Mouse (Mus musculus): ENCODE data around the gene Itga6. TPM values are rescaled to one million over a fixed set of nuclear protein-coding genes. Genes with fewer than 3 reads are reported as not detected.

Itga6 gene
- total and polyA plus RNA-seq, 2 experiments = 2.4 to 5.1 TPM

DNA sequence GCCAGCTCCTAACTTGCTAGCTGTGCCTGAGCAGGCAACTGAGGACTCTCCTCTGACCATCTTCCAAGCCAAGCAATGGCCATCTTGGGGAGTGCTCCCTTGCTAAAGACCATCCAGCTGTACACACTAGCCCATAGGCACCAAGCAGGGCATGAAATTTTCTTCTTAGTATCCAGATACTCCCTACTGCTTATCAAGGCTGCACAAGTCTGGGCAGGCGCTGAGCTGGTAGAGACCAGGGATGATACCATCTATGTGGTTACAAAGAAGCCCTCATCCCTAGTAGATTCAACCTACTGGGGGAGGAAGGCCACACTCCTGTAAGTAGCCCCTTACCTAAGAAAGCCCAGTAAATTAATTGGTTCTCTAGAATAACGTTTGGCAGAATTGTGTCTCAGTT is 7.0 kb downstream of the Itga6 start:
- H3K27ac ChIP-seq (replicated peaks; ENCODE audit: insufficient read depth, low read depth, low read length) = no peak overlapping the region
- WGBS = 91% methylated on average over 2 of the region's 2 CpGs
- TF ChIP-seq CTCF (IDR thresholded peaks at IDR 0.05; ENCODE audit: low read depth, low read length) = no peak
- no peak for TF ChIP-seq POLR2A (IDR thresholded peaks at IDR 0.05; ENCODE audit: extremely low read depth, insufficient read depth, low read length)

DNA sequence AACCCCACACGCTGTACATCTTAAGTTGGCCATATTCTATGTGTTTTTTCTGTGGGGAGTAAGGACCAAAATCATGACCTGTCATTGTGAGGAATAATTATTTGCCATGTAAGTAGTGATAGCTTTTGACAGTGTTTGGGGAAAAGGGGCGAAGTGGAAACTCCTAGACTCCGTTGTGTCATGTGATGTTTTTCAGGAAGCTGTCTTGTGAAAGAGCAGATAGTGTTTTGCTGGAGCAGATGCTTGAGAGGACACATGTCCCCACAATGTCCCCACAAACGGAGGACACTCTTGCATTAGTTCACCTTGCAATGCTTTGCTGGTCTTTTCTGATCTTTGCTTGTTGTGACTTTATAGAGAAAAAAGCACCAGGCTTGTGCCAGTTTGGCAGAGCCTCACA is 7.7 kb downstream of the Itga6 start:
- no peaks in the 10 kb centered on the region for H3K79me2 ChIP-seq (ENCODE audit: control insufficient read depth, insufficient read depth, low read length)
- H3K27me3 ChIP-seq (ENCODE audit: control insufficient read depth, insufficient read depth, low read length) = no peaks in the 10 kb centered on the region
- H3K9ac ChIP-seq (ENCODE audit: low read depth, low read length) = no peak overlapping the region
- H3K4me3 ChIP-seq (ENCODE audit: insufficient read depth, low read depth, low read length) = no peak overlapping the region
- 68% methylated on average over 4 of the region's 4 CpGs for WGBS
- H3K36me3 ChIP-seq (ENCODE audit: control insufficient read depth, insufficient read depth, low read length) = no peaks in the 10 kb centered on the region
- DNase-seq (ENCODE audit: extremely low read depth, low read depth, low spot score) = no peak
- no peaks in the 10 kb centered on the region; the same call in 1 of the 2 replicates for H3K4me1 ChIP-seq (ENCODE audit: control insufficient read depth, insufficient read depth, low read length)
- H3K27ac ChIP-seq (replicated peaks; ENCODE audit: insufficient read depth, low read depth, low read length) = no peak overlapping the region
- no peak for TF ChIP-seq CTCF (IDR thresholded peaks at IDR 0.05; ENCODE audit: low read depth, low read length)
- no peak for TF ChIP-seq POLR2A (IDR thresholded peaks at IDR 0.05; ENCODE audit: extremely low read depth, insufficient read depth, low read length)

More for the DNA sequence above, 7.0 kb downstream of the Itga6 start:
- Histone ChIP-seq H3K36me3 (ENCODE audit: control insufficient read depth, insufficient read depth, low read length) (no peaks in the 10 kb centered on the region), H3K27me3 (ENCODE audit: control insufficient read depth, insufficient read depth, low read length) (no peaks in the 10 kb centered on the region), H3K79me2 (ENCODE audit: control insufficient read depth, insufficient read depth, low read length) (no peaks in the 10 kb centered on the region), H3K4me1 (ENCODE audit: control insufficient read depth, insufficient read depth, low read length) (no peaks in the 10 kb centered on the region; the same call in 1 of the 2 replicates), H3K4me3 (ENCODE audit: insufficient read depth, low read depth, low read length) (no peak overlapping the region), H3K9ac (ENCODE audit: low read depth, low read length) (no peak overlapping the region)
- no peak for DNase-seq (ENCODE audit: extremely low read depth, low read depth, low spot score)

DNA sequence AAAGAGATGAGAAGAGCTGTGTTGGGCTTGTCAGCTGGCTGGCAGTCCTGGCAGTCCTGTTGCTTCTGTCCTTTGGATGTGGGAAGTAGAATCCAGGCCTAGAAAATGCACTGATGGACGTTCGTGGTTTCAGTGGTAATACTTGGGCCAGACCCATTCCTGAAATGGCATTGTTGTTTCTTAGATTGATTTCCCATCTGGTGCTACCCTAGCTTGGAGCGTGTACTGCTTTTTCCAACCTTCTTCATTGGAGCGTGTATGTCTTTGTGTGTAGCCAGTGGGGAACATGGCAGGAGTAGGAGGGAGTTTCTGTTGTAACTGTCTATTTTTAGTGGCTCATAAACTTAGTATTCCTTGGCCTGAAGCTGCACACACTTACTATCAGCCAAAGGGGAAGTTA is 10.3 kb downstream of the Itga6 start:
- Histone ChIP-seq H3K4me1 (ENCODE audit: control insufficient read depth, insufficient read depth, low read length) (no peaks in the 10 kb centered on the region; the same call in 1 of the 2 replicates), H3K9ac (ENCODE audit: low read depth, low read length) (no peak overlapping the region), H3K79me2 (ENCODE audit: control insufficient read depth, insufficient read depth, low read length) (no peaks in the 10 kb centered on the region), H3K27ac (replicated peaks; ENCODE audit: insufficient read depth, low read depth, low read length) (no peak overlapping the region), H3K4me3 (ENCODE audit: insufficient read depth, low read depth, low read length) (no peak overlapping the region), H3K27me3 (ENCODE audit: control insufficient read depth, insufficient read depth, low read length) (no peaks in the 10 kb centered on the region), H3K36me3 (ENCODE audit: control insufficient read depth, insufficient read depth, low read length) (no peaks in the 10 kb centered on the region)
- 90% methylated on average over 4 of the region's 4 CpGs for WGBS
- TF ChIP-seq CTCF (IDR thresholded peaks at IDR 0.05; ENCODE audit: low read depth, low read length) = no peak
- TF ChIP-seq POLR2A (IDR thresholded peaks at IDR 0.05; ENCODE audit: extremely low read depth, insufficient read depth, low read length) = no peak
- DNase-seq (ENCODE audit: extremely low read depth, low read depth, low spot score) = no peak

DNA sequence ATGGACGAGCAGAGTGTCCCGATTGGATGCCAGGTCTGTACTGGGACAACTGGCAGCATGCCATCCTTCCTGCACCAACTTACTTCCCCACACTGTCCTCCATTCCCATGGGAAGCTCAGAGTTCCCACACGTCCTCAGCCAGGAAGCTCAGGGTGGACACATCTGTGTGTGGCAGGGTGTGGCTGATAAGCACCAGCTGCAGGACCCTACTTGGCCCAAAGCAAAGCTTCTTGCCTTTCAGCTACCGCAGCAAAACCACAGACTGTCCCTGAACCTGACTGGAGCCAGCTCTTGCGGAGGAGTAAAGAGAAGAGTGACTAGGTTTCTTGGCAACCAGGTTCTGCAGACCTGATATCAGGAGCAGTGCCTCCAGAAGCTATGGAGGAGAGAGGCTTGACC is 11.7 kb downstream of the Itga6 start:
- DNase-seq (ENCODE audit: extremely low read depth, low read depth, low spot score) = no peak
- no peaks in the 10 kb centered on the region for H3K36me3 ChIP-seq (ENCODE audit: control insufficient read depth, insufficient read depth, low read length)
- no peak for TF ChIP-seq POLR2A (IDR thresholded peaks at IDR 0.05; ENCODE audit: extremely low read depth, insufficient read depth, low read length)
- TF ChIP-seq CTCF (IDR thresholded peaks at IDR 0.05; ENCODE audit: low read depth, low read length) = no peak
- no peak overlapping the region for H3K27ac ChIP-seq (replicated peaks; ENCODE audit: insufficient read depth, low read depth, low read length)
- no peaks in the 10 kb centered on the region; the same call in 1 of the 2 replicates for H3K4me1 ChIP-seq (ENCODE audit: control insufficient read depth, insufficient read depth, low read length)
- 72% methylated on average over 5 of the region's 5 CpGs for WGBS
- H3K79me2 ChIP-seq (ENCODE audit: control insufficient read depth, insufficient read depth, low read length) = no peaks in the 10 kb centered on the region
- no peak overlapping the region for H3K9ac ChIP-seq (ENCODE audit: low read depth, low read length)
- H3K4me3 ChIP-seq (ENCODE audit: insufficient read depth, low read depth, low read length) = no peak overlapping the region
- no peaks in the 10 kb centered on the region for H3K27me3 ChIP-seq (ENCODE audit: control insufficient read depth, insufficient read depth, low read length)

DNA sequence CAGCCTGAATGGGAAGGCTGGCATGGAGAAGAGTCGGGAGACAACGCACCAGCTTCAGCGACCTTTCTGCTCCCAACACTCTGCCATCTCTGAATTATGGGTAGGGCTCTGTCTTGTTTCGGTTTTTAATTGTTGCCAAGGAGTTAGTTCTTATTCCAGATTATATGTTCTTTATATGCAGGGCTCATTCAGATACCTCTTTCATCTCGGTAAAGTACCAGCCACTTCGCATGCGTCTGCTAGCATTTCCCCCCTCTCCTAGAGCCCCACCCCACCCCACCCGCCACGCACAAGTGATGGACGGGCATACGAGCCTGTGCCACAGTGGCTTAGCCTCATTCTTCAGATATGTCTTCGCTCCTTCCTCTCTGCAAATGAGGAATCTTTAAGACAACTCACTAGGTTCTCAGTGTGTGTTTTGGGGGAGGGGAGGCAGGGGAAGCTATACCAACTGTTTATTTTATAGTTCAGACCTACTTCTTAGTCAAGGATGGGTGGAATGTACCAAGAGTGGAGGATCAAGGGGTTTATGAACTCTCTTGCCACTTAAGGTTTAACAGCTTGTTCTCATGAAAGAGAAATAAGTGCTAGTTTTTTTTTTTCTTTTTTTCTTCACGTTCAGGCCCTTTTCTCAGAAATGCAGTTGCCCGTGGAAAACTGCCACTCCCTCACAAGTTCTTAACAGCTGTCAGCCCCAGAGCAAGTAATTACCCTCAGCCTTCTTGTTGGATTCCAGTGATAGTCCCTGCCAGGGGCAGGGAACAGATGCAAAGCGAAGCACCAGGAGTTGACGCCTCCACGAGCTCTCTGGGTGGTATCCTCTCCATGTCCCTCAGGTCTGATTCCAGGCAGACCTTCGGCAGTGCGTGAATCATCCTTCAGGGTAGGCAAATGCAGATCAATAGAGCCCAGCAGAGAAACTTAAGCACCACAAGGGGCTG is 13.4 kb downstream of the Itga6 start:
- 61% methylated on average over 19 of the region's 19 CpGs for WGBS
- H3K27ac ChIP-seq (replicated peaks; ENCODE audit: insufficient read depth, low read depth, low read length) = no peak overlapping the region
- DNase-seq (ENCODE audit: extremely low read depth, low read depth, low spot score) = no peak
- H3K79me2 ChIP-seq (ENCODE audit: control insufficient read depth, insufficient read depth, low read length) = no peaks in the 10 kb centered on the region
- TF ChIP-seq POLR2A (IDR thresholded peaks at IDR 0.05; ENCODE audit: extremely low read depth, insufficient read depth, low read length) (no peak), CTCF (IDR thresholded peaks at IDR 0.05; ENCODE audit: low read depth, low read length) (no peak)
- H3K36me3 ChIP-seq (ENCODE audit: control insufficient read depth, insufficient read depth, low read length) = no peaks in the 10 kb centered on the region
- H3K9ac ChIP-seq (ENCODE audit: low read depth, low read length) = no peak overlapping the region
- H3K4me3 ChIP-seq (ENCODE audit: insufficient read depth, low read depth, low read length) = no peak overlapping the region
- no peaks in the 10 kb centered on the region for H3K27me3 ChIP-seq (ENCODE audit: control insufficient read depth, insufficient read depth, low read length)
- no peaks in the 10 kb centered on the region; the same call in 1 of the 2 replicates for H3K4me1 ChIP-seq (ENCODE audit: control insufficient read depth, insufficient read depth, low read length)

DNA sequence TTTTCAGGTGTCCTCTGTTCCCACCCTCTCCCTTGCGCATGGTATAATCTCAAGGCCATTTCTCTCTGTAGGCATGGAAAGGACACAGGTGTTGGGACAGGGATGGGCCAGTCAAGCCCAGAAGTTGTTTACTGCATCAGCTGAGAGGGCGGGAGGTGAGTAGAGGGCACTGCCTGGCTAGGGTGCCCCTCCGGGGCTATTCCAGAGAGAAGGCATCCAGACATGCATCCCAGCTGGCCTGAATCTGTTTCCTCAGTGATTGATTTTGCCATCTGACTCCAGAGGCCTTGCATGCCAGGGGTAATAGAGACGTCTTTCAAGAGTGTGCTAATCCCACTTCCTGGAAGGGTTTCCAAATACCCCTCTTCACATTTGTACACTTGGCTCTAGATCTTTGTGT is 14.7 kb downstream of the Itga6 start:
- H3K4me1 ChIP-seq (ENCODE audit: control insufficient read depth, insufficient read depth, low read length) = no peaks in the 10 kb centered on the region; the same call in 1 of the 2 replicates
- DNase-seq (ENCODE audit: extremely low read depth, low read depth, low spot score) = no peak
- no peak overlapping the region for H3K27ac ChIP-seq (replicated peaks; ENCODE audit: insufficient read depth, low read depth, low read length)
- TF ChIP-seq POLR2A (IDR thresholded peaks at IDR 0.05; ENCODE audit: extremely low read depth, insufficient read depth, low read length) (no peak), CTCF (IDR thresholded peaks at IDR 0.05; ENCODE audit: low read depth, low read length) (no peak)
- 80% methylated on average over 4 of the region's 4 CpGs for whole genome bisulfite sequencing
- no peak overlapping the region for H3K4me3 ChIP-seq (ENCODE audit: insufficient read depth, low read depth, low read length)
- H3K9ac ChIP-seq (ENCODE audit: low read depth, low read length) = no peak overlapping the region
- H3K27me3 ChIP-seq (ENCODE audit: control insufficient read depth, insufficient read depth, low read length) = no peaks in the 10 kb centered on the region
- H3K79me2 ChIP-seq (ENCODE audit: control insufficient read depth, insufficient read depth, low read length) = no peaks in the 10 kb centered on the region
- no peaks in the 10 kb centered on the region for H3K36me3 ChIP-seq (ENCODE audit: control insufficient read depth, insufficient read depth, low read length)
